Mouse (Mus musculus): ENCODE results near the gene Gorasp2. TPM values are rescaled to one million over a fixed set of nuclear protein-coding genes. Genes with fewer than 3 reads are reported as not detected.

The Gorasp2 gene
- 72.6 and 87.4 TPM in 2 replicates for polyA plus RNA-seq (2012; rRNA removed)

GRCm38 (mm10) chr2:70660887-70661714 lies at the start of gene Gorasp2:
Gene Gorasp2 (plus strand): TSS chr2:70661576.

GRCm38 (mm10) chr2:70661715-70662495 lies 529 bp downstream of the Gorasp2 start, which contains the start of gene Gm26558:
Gene Gm26558 (minus strand): TSS chr2:70662108.

Other genes with a start within 250 kb of the Gorasp2 start
- 11.4 and 13.0 TPM in 2 replicates for gene Sp5, start 186.7 kb upstream of the Gorasp2 start, polyA plus RNA-seq (2012; rRNA removed)
- gene Erich2, start 152.8 kb upstream of the Gorasp2 start, polyA plus RNA-seq (2012; rRNA removed), result 3.5 and 3.7 TPM in 2 replicates
- 125 and 130 TPM in 2 replicates for gene Gad1, start 108.5 kb upstream of the Gorasp2 start, polyA plus RNA-seq (2012; rRNA removed)
- 0.45 and 1.0 TPM in 2 replicates for gene Gm26558, start 532 bp downstream of the Gorasp2 start, polyA plus RNA-seq (2012; rRNA removed)
- 37.0 and 37.5 TPM in 2 replicates for gene Tlk1, start 164.2 kb downstream of the Gorasp2 start, polyA plus RNA-seq (2012; rRNA removed)